Mouse (Mus musculus): ENCODE data around the gene Asz1.

DNA sequence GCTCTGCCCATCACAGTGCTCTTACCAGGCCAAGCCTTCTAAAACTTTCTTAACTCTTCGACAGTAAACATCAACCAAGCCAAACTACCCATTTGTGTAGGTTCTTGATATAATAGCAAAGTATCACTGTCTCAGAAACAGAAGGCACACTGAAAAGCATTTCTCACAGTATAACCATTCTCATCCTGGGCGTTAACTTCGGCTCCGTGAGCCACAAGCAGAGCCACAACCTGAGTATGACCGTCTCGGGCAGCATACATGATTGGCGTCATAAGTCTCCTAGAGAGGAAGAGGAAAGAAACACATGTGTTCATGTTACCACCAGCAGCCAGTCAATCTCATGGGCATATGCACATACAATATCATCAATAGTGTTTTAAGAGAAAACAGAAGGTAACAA lies 31.9 kb downstream of the Asz1 start:
- TF ChIP-seq CHD2 (IDR thresholded peaks at IDR 0.05; ENCODE audit: low read length), result no peak
- no peak for TF ChIP-seq CTCF (IDR thresholded peaks at IDR 0.05 in 2 of 3, conservative IDR thresholded peaks at IDR 0.05 in 1 of 3; ENCODE audit: control insufficient read depth in 1 of 3, insufficient read depth in 1 of 3, low read depth in 2 of 3, low read length in 3 of 3, poor library complexity in 1 of 3, severe bottlenecking in 1 of 3)

Data from MEL (cell line).